Mouse (Mus musculus) stomach, postnatal 0 days (tissue): ENCODE results near the gene Copb1. TPM values are rescaled to one million over a fixed set of nuclear protein-coding genes. Genes with fewer than 3 reads are reported as not detected.

Experiments used
- ATAC-seq: fragments of 200-750 bp; cut with Nextera tagmentation; 2 replicates; pipeline ENCODE4 v1.8.0; 2017; ENCODE audit not compliant: low FRiP score, low TSS enrichment
- DNase-seq: peaks from one replicate; pipeline ENCODE4 v3.0.0-alpha.2; 2016; ENCODE audit warnings: low spot score
- H3K27ac ChIP-seq: fragments of 300-500 bp; sonication (generic); replicated peaks from 2 replicates; pipeline ENCODE4 v1.5.1; 2014; ENCODE audit warnings: mild to moderate bottlenecking, control low read depth
- H3K27me3 ChIP-seq: fragments of 300-500 bp; sonication (generic); 2 replicates; pipeline ENCODE4 v1.6.1; 2014; ENCODE audit warnings: low read length; ENCODE audit not compliant: control insufficient read depth, insufficient read depth
- H3K36me3 ChIP-seq: fragments of 300-500 bp; sonication (generic); 2 replicates; pipeline ENCODE4 v1.6.1; 2014; ENCODE audit warnings: low read length, mixed read lengths; ENCODE audit not compliant: control insufficient read depth, insufficient read depth
- H3K4me1 ChIP-seq: fragments of 300-500 bp; sonication (generic); replicated peaks from 2 replicates; pipeline ENCODE4 v1.6.1; 2014; ENCODE audit warnings: antibody characterized with exemption; ENCODE audit not compliant: control insufficient read depth, insufficient read depth
- H3K4me2 ChIP-seq: fragments of 300-500 bp; sonication (generic); replicated peaks from 2 replicates; pipeline ENCODE4 v1.6.1; 2014; ENCODE audit warnings: low read depth, mild to moderate bottlenecking, control low read depth, moderate library complexity
- H3K4me3 ChIP-seq: fragments of 300-500 bp; sonication (generic); 2 replicates; pipeline ENCODE4 v1.5.1; 2014; ENCODE audit warnings: low read depth, low read length, control low read depth
- H3K9ac ChIP-seq: fragments of 300-500 bp; sonication (generic); 2 replicates; pipeline ENCODE4 v1.6.1; 2014; ENCODE audit warnings: mild to moderate bottlenecking, low read length, control low read depth, mixed read lengths
- H3K9me3 ChIP-seq: fragments of 300-500 bp; sonication (generic); 2 replicates; pipeline ENCODE4 v1.6.1; 2016; ENCODE audit warnings: low read length; ENCODE audit not compliant: control insufficient read depth
- CTCF ChIP-seq: IDR thresholded peaks from 2 replicates; pipeline ENCODE4 v1.5.1; 2016; ENCODE audit warnings: antibody characterized with exemption, low read depth, mild to moderate bottlenecking, moderate library complexity
- EP300 ChIP-seq: optimal IDR thresholded peaks from 2 replicates; pipeline ENCODE3; 2016; ENCODE audit warnings: antibody characterized with exemption
- WGBS: fragments of 180-500 bp; shearing (Covaris S2); extraction: QIAGEN DNeasy Blood & Tissue Kit; methylation state at CpG from one replicate; pipeline ENCODE4 v1.1.7; 2014; 5-methylcytosine and 5-hydroxymethylcytosine counted together
- polyA plus RNA-seq: library from polyadenylated mRNA; unstranded; fragments of >200 nt; fragmentation: Nextera tagmentation; extraction: Ambion mirVana; gene quantifications from 2 replicates; pipeline ENCODE4 v1.2.1, GENCODE M21; 2015

Copb1 gene
- 82.6 and 83.7 TPM in 2 replicates for polyA plus RNA-seq

DNA sequence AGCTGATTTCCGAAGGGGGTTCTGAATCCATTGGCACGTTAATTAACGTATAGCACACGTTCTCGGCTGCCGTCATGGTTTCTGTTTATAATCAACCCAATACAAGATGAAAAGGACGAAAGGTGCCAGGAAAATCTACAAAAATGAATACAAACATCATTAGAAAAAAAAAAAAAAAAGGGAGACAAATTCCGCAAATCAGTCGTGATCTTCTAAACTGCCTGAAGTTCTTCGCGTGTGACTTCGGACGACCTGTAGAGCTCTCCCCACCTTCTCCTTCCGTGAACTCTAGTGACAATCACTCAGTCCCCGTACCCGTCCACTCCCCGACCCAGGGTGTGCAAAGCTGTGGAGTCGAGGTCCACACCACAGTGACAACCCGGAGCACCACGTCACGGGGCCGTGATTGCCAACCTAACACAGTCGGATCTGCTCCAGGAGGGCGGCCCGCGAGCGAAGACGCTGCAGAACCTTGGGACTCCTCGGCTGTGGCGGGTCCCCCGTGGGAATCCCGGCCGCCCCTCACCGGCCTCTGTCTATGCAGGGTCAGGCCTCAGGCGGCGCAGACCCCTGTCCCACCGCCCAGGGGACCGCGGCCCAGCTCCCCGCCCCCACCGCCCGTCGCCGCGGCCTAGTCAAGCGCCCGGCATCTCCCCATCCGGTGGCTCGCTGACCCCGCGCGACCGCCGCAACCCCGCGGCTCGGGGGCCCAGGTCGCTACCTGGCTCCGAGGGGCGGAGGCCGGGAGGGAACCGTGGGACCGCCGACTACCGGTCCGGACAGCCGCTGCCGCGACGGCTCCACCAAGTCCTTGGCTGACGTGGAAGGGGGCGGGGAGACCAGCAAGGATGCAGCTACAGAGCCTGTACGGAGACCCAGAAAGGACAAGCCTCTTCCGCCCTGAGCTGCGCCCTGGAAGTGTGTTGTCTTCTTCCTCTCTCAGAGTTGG, at the start of gene Copb1:
Gene Copb1 (minus strand): TSS at position 827 of the 949 bp plus-strand sequence.
- Histone ChIP-seq H3K36me3 (no peaks in the 10 kb centered on the region), H3K27me3 (no peaks in the 10 kb centered on the region), H3K4me2 (peak within 1 kb of the TSS; percentile 65), H3K9me3 (no peaks in the 10 kb centered on the region), H3K4me3 (peak within 1 kb of the TSS; percentile 96), H3K27ac (peak within 1 kb of the TSS; percentile 89), H3K9ac (peak within 1 kb of the TSS; percentile 97), H3K4me1 (no peaks in the 10 kb centered on the region)
- under 1% methylated on average over 72 of the region's 75 CpGs for WGBS
- ATAC-seq (peak; percentile 98), DNase-seq (peak; percentile 95)
- no peak; the same call in 1 of the 2 replicates for TF ChIP-seq CTCF
- TF ChIP-seq EP300: no peak

DNA sequence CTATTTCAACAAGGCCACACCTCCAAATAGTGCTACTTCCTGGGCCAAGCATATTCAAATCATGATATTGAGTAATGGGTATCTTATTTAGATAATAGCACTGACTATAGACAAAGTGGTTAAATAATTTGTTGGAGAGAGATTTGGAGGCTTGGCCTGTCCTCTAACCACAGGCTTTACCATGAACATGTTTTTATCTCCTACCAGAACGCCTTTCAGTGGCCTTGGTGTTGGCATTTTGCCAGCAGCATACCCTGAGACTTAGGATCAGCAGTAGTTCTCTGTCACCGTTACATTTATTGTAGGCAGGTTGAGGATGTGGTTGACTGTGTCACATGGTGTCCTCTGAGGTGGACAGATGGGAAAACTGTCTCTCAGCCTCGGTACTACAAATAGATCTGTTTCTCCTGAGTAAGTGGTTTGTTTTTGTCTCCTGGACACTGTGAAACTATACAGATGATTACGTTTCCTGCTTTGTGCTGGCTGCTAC, 46.8 kb upstream of the Copb1 start:
- Histone ChIP-seq H3K36me3 (no peaks in the 10 kb centered on the region), H3K4me2 (no peak overlapping the region), H3K4me3 (no peak overlapping the region), H3K9ac (no peak overlapping the region), H3K4me1 (no peaks in the 10 kb centered on the region), H3K9me3 (no peaks in the 10 kb centered on the region), H3K27me3 (no peaks in the 10 kb centered on the region), H3K27ac (no peak overlapping the region)
- WGBS: 52% methylated on average over 4 of the region's 4 CpGs
- DNase-seq (no peak), ATAC-seq (peak; percentile 24; the same call in 1 of the 2 replicates)
- TF ChIP-seq EP300 (no peak), CTCF (no peak)

GRCm38 (mm10) chr7:114300782-114301181, 46.3 kb upstream of the Copb1 start:
- Histone ChIP-seq H3K4me1 (no peaks in the 10 kb centered on the region), H3K27ac (no peak overlapping the region), H3K4me3 (no peak overlapping the region), H3K9me3 (no peaks in the 10 kb centered on the region), H3K36me3 (no peaks in the 10 kb centered on the region), H3K27me3 (no peaks in the 10 kb centered on the region), H3K9ac (no peak overlapping the region), H3K4me2 (no peak overlapping the region)
- TF ChIP-seq CTCF (no peak), EP300 (no peak)
- DNase-seq (no peak), ATAC-seq (no peak)
- WGBS: 89% methylated on average over 2 of the region's 2 CpGs

DNA sequence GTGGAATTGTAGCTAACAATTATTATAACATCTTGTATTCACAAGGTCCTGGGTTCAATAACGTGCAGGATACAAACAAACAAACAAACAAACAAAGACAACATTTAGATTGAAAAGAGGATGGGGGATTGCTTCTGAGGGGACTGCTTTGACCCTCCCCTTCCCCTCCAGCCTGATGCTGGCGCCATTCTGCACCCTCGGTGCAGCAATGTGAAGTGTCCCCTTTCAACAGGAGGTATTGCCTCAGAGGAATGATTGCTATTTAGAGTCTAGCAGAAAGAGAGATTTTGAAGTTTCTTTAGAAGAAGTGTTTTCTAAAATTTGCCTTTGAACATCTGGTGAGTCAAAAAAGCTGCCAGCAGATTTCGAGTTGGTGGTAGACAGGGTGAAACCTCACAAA, 44.7 kb upstream of the Copb1 start:
- Histone ChIP-seq H3K36me3 (no peaks in the 10 kb centered on the region), H3K4me1 (no peaks in the 10 kb centered on the region), H3K4me2 (no peak overlapping the region), H3K9ac (no peak overlapping the region), H3K4me3 (no peak overlapping the region), H3K27ac (no peak overlapping the region), H3K27me3 (no peaks in the 10 kb centered on the region), H3K9me3 (no peaks in the 10 kb centered on the region)
- no peak for ATAC-seq
- DNase-seq: no peak
- WGBS: 52% methylated on average over 4 of the region's 4 CpGs
- no peak for TF ChIP-seq CTCF
- no peak for TF ChIP-seq EP300

DNA sequence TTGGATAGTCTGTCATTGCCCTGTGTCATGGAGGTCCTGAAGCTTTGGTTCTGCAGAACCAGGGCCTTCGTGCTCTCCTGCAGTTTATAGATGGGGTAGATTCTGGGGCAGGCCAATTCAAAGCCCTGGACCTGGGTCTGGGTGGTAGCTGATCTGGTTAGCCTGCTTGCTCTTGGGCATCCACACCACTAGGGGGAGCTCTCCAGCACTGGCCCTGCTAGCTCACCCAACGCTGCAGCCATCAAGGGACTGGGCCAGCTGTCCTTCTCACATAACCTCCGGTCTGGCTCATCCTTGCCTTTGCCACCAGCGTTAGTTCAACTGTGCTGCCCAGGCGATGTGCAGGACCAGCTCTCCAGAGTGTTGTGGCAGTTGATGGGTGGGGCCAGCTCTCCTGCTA, 40.2 kb upstream of the Copb1 start:
- no peak overlapping the region for H3K27ac ChIP-seq
- no peaks in the 10 kb centered on the region for H3K27me3 ChIP-seq
- no peak overlapping the region for H3K9ac ChIP-seq
- ATAC-seq (no peak; the same call in 1 of the 2 replicates), DNase-seq (no peak)
- H3K4me2 ChIP-seq: no peak overlapping the region
- no peaks in the 10 kb centered on the region for H3K36me3 ChIP-seq
- no peaks in the 10 kb centered on the region for H3K4me1 ChIP-seq
- H3K4me3 ChIP-seq: no peak overlapping the region
- whole genome bisulfite sequencing: 84% methylated on average over 5 of the region's 5 CpGs
- TF ChIP-seq EP300: no peak
- TF ChIP-seq CTCF: peak; percentile 49
- no peaks in the 10 kb centered on the region for H3K9me3 ChIP-seq

- 77% methylated on average over 5 of the region's 5 CpGs for WGBS
These were observed 39.4 kb upstream of the Copb1 start for GRCm38 (mm10) chr7:114293903-114294302.

More at GRCm38 (mm10) chr7:114293903-114294302, 39.4 kb upstream of the Copb1 start:
- no peak overlapping the region for H3K4me2 ChIP-seq
- no peak overlapping the region for H3K9ac ChIP-seq
- no peak for ATAC-seq
- H3K4me3 ChIP-seq: no peak overlapping the region
- no peak overlapping the region for H3K27ac ChIP-seq
- TF ChIP-seq EP300 (no peak), CTCF (no peak)
- no peaks in the 10 kb centered on the region for H3K36me3 ChIP-seq
- H3K4me1 ChIP-seq: no peaks in the 10 kb centered on the region
- no peak for DNase-seq
- H3K9me3 ChIP-seq: no peaks in the 10 kb centered on the region
- H3K27me3 ChIP-seq: no peaks in the 10 kb centered on the region
